Mouse (Mus musculus): Measurements from ENCODE around the gene Cdan1. TPM values are rescaled to one million over a fixed set of nuclear protein-coding genes. Genes with fewer than 3 reads are reported as not detected.

Cdan1 gene
- polyA plus RNA-seq, 1 experiment from 2014 or later: 7.9 TPM

Other genes with a start within 250 kb of the Cdan1 start
- 35.7 and 36.1 TPM in 2 replicates for gene Haus2, start 240.7 kb downstream of the Cdan1 start, polyA plus RNA-seq (2014; fragmentation: Nextera tagmentation; extraction: Ambion mirVana)
- 32.0 and 33.8 TPM in 2 replicates for gene Lrrc57, start 240.6 kb downstream of the Cdan1 start, polyA plus RNA-seq (2014; fragmentation: Nextera tagmentation; extraction: Ambion mirVana)
- gene Stard9, start 221.0 kb downstream of the Cdan1 start, polyA plus RNA-seq (2014; fragmentation: Nextera tagmentation; extraction: Ambion mirVana): 4.1 and 4.2 TPM in 2 replicates
- gene Ttbk2, start 476 bp upstream of the Cdan1 start, polyA plus RNA-seq (2014; fragmentation: Nextera tagmentation; extraction: Ambion mirVana): 9.4 and 11.8 TPM in 2 replicates
- 23.7 and 25.7 TPM in 2 replicates for gene Ubr1, start 120.6 kb upstream of the Cdan1 start, polyA plus RNA-seq (2014; fragmentation: Nextera tagmentation; extraction: Ambion mirVana)
- 5.2 and 7.6 TPM in 2 replicates for gene Tmem62, start 126.9 kb upstream of the Cdan1 start, polyA plus RNA-seq (2014; fragmentation: Nextera tagmentation; extraction: Ambion mirVana)
- 52.0 and 57.7 TPM in 2 replicates for gene Ccndbp1, start 158.3 kb upstream of the Cdan1 start, polyA plus RNA-seq (2014; fragmentation: Nextera tagmentation; extraction: Ambion mirVana)
- gene Epb42, start 186.9 kb upstream of the Cdan1 start, polyA plus RNA-seq (2014; fragmentation: Nextera tagmentation; extraction: Ambion mirVana): 3.6 and 3.7 TPM in 2 replicates
- 0.11 TPM in 1 of 2 replicates, not detected in the other for gene Tgm5, start 235.7 kb upstream of the Cdan1 start, polyA plus RNA-seq (2014; fragmentation: Nextera tagmentation; extraction: Ambion mirVana)